Mouse (Mus musculus): ENCODE data around the gene Herc4. TPM values are rescaled to one million over a fixed set of nuclear protein-coding genes. Genes with fewer than 3 reads are reported as not detected.
A peak's percentile ranks its signal among the peaks of the same experiment; 100 is the strongest.

The Herc4 gene
- polyA plus RNA-seq (2012; rRNA removed): 15.6 and 17.7 TPM in 2 replicates

- peak; percentile 82 for DNase-seq (ENCODE audit: low read depth, low spot score)
- under 1% methylated on average over 43 of the region's 44 CpGs for WGBS
These were observed at the start of gene Herc4 for GRCm38 (mm10) chr10:63243493-63244054. Gene Herc4, plus strand, starts transcription at chr10:63243810.

DNA sequence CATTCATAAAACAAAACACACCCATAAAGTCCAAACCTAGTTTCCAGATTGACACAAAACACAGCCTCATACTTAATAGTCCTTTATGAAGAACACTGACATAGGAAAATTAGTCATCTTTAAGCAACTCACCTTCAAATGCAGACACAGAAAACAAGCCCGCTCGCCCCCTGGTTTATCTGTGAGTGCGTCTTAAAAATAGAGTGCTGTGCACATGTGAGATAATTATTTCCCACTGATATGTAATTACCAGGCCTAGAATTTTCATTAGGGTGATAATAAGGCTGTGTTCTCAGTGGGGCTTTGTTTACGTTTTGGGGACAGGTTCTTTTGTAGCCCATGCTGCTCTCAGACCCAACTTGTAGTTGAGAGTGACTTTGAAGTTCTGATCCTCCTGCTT lies 44.6 kb upstream of the Herc4 start:
- DNase-seq (ENCODE audit: low read depth, low spot score): no peak
- WGBS: 83% methylated on average over 4 of the region's 4 CpGs

- no peak for DNase-seq (ENCODE audit: low read depth, low spot score)
- 81% methylated on average over 8 of the region's 8 CpGs for WGBS
These were observed 42.1 kb upstream of the Herc4 start for GRCm38 (mm10) chr10:63201534-63201933.

- WGBS: 76% methylated on average over 3 of the region's 3 CpGs
- no peak for DNase-seq (ENCODE audit: low read depth, low spot score)
These were observed 40.6 kb upstream of the Herc4 start for GRCm38 (mm10) chr10:63203002-63203401.

DNA sequence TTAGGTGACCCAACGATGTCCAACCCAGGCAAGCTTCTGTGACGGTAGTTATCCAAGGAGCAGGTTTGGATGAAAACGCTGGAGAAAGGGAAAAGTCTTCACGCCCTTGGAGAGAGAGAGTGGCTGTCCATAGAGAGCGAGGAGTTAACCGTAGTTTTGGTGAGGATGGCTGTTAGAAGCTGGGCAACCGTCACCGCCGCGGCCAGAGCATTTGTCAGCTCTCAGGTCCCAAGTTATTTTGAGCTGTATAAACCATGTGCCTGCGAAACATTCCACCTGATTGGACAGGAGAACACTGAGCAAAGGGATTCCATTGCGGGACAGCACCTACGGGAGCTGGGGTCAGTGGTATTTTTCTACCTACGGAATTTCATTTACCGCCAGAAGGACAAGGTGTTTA lies 39.9 kb upstream of the Herc4 start, which contains the start of gene Mypn:
TSS of gene Mypn (minus strand) at position 225 of the 400 bp plus-strand sequence.
- DNase-seq (ENCODE audit: low read depth, low spot score): no peak
- WGBS: 86% methylated on average over 15 of the region's 15 CpGs

GRCm38 (mm10) chr10:63208871-63209270 lies 34.7 kb upstream of the Herc4 start:
- no peak for DNase-seq (ENCODE audit: low read depth, low spot score)
- WGBS: 42% methylated on average over 6 of the region's 6 CpGs

GRCm38 (mm10) chr10:63221081-63221783 lies 22.4 kb upstream of the Herc4 start:
- WGBS: 56% methylated on average over 7 of the region's 7 CpGs
- no peak for DNase-seq (ENCODE audit: low read depth, low spot score)

GRCm38 (mm10) chr10:63224341-63224740 lies 19.3 kb upstream of the Herc4 start:
- 62% methylated on average over 12 of the region's 12 CpGs for WGBS
- DNase-seq (ENCODE audit: low read depth, low spot score): no peak

GRCm38 (mm10) chr10:63230266-63230665 lies 13.3 kb upstream of the Herc4 start:
- no peak for DNase-seq (ENCODE audit: low read depth, low spot score)
- 84% methylated on average over 7 of the region's 7 CpGs for WGBS

- whole genome bisulfite sequencing: 32% methylated on average over 4 of the region's 5 CpGs
- DNase-seq (ENCODE audit: low read depth, low spot score): no peak
These were observed 12.8 kb upstream of the Herc4 start for GRCm38 (mm10) chr10:63230854-63231253.

GRCm38 (mm10) chr10:63231630-63232029 lies 12.0 kb upstream of the Herc4 start:
- WGBS: 44% methylated on average over 5 of the region's 5 CpGs
- DNase-seq (ENCODE audit: low read depth, low spot score): no peak

DNA sequence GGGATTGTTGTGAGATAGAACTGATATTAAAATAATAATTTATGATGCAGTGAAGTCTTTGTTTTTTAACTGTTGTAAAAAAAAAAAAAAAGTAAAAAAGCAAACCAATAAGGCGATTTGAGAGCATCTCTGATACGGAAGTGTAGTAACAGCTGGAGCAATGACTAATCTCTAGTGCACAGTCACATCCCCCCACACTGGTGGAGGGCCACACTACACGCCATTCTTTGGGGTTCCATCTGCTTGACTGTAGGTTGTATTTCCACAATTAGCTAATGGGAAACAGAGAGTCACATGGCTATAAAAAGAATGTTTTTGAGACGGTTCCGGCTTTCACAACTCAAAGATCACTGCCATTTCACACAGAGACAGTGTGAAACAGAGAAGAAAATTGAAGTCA lies 9.5 kb upstream of the Herc4 start:
- WGBS: 78% methylated on average over 5 of the region's 5 CpGs
- DNase-seq (ENCODE audit: low read depth, low spot score): no peak

DNA sequence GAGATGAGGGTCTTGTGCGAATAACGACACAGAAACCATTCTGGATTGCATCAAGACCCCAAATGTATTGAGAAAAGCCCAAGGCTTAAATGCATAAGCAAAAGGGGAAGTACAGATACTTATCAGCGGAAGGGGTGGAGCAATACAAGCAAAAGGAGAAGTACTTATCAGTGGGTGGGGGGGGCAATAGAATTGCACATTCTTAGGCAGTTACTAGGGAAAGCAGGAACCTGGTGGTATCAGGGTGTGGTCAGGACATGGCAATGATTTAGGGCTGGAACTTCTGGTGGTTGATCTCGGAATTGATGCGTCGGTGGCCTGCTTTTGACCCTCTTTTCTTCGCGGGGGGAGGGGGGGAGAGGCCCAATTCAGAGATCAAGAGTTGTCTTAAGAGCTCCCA lies 7.7 kb upstream of the Herc4 start:
- no peak for DNase-seq (ENCODE audit: low read depth, low spot score)
- 81% methylated on average over 8 of the region's 8 CpGs for WGBS

DNA sequence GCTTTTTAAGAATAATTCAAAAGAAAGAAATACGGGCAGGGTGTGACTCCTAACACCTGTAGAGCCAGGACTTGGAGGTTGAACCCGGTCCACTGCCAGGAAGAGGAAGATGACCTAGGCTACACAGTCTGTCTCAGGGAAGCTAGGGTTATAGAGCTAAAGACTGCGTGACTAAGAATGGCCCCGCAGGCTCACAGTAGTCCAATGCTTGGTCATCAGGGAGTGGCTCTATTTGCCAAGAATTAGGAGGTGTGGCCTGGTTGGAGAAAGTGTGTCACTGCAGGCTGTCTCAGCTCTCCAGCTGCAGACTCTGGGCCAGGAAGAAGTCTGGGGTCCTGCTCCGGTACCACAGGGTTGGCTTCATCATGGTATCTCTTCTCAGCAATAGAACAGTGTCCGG lies 6.9 kb upstream of the Herc4 start:
- 71% methylated on average over 6 of the region's 6 CpGs for WGBS
- peak; percentile 27 for DNase-seq (ENCODE audit: low read depth, low spot score)

GRCm38 (mm10) chr10:63237206-63237605 lies 6.4 kb upstream of the Herc4 start:
- WGBS: 29% methylated on average over 2 of the region's 2 CpGs
- DNase-seq (ENCODE audit: low read depth, low spot score): peak; percentile 25

GRCm38 (mm10) chr10:63238090-63238489 lies 5.5 kb upstream of the Herc4 start:
- no peak for DNase-seq (ENCODE audit: low read depth, low spot score)
- WGBS: 61% methylated on average over 4 of the region's 4 CpGs

DNA sequence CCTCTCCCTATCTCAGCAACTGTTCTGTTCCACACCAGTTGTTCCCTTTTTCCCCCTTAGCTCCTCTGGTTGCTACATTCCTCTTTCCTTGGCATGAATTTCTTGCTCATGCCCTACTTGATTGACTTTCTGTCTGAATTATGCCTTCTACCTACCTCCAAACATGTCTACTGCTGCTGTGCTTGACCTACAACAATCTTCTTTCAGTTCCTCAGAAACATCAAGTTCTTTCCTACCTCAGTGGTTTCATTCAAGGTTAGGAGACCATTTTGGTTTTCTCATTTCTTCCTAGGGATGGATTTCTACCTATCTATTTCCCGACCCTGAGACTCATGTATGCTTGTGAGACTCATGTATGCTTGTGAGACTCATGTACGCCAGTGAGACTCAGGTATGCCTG lies 3.8 kb upstream of the Herc4 start:
- 86% methylated on average over 2 of the region's 2 CpGs for WGBS
- DNase-seq (ENCODE audit: low read depth, low spot score): no peak

GRCm38 (mm10) chr10:63240868-63241271 lies 2.7 kb upstream of the Herc4 start:
- DNase-seq (ENCODE audit: low read depth, low spot score): no peak
- WGBS: 81% methylated on average over 2 of the region's 2 CpGs

- WGBS: 8% methylated on average over 12 of the region's 12 CpGs
- DNase-seq (ENCODE audit: low read depth, low spot score): no peak
These were observed 693 bp upstream of the Herc4 start for GRCm38 (mm10) chr10:63242798-63243435.

- DNase-seq (ENCODE audit: low read depth, low spot score): no peak
- WGBS: 2% methylated on average over 41 of the region's 41 CpGs
These were observed 553 bp downstream of the Herc4 start for GRCm38 (mm10) chr10:63244055-63244671.

- DNase-seq (ENCODE audit: low read depth, low spot score): no peak
- 15% methylated on average over 5 of the region's 5 CpGs for WGBS
These were observed 1.1 kb downstream of the Herc4 start for GRCm38 (mm10) chr10:63244746-63245145.
